ENCODE assay signal across 18 mouse cellular contexts in the genomic region with DNA sequence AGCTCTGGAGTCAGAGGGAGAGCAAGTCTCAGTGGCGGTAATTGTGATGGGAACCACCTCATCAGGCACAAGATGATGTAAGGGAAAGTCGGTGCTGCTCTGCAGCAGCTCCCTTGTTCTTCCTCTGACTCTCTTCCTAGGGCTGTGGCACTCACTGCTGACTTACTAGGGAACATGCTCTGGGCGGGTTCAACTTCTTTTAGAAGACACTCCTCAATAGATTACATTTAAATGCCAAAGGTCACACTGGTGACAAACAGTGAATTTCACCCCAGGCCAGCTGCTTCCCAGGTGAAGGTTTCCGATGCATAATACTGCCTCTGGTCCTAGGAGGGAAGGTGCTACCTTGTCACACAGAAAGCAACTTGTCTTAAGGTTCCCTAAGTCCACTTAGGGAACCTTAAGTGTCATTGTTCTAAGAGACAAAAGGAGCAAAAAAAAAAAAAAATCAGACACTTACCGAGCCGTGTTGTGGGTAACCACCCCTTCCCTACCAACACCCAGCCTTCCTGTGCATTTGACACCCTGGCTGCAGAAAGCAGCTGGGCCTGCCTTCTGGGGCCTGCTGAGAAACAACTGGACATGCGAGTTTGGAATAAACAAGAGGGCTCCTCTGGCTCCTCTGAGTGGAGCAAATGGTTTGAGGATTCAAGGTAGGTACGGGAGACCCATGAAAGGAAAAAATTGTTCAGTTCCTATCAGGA.
A peak's percentile ranks its signal among the peaks of the same experiment; 100 is the strongest.
DNase-seq lines count a peak whose midpoint lies in the region; ATAC-seq lines count a peak whose summit lies in the region.
"Had no signal": no experiment of that assay in that cellular context is flagged by ENCODE, and none has a peak within 500 bp of the region (broad histone marks: within the 10 kb centered on the region; RNA-seq: fewer than 3 reads in every experiment).

No protein-coding gene starts in this region.

- no peak for ATAC-seq in kidney, embryonic 14.5 days (ENCODE audit: low FRiP score, low TSS enrichment)
- ATAC-seq in intestine, embryonic 16.5 days = peak; percentile 72

- no peak overlapping the region for H3K4me2 ChIP-seq in kidney, embryonic 14.5 days (replicated peaks; ENCODE audit: low read depth, low read length)
- no peak overlapping the region for H3K4me2 ChIP-seq in intestine, embryonic 16.5 days (ENCODE audit: low read depth, low read length)
- H3K4me2 ChIP-seq: hindbrain, embryonic 13.5 days; lung, embryonic 15.5 days; midbrain, embryonic 13.5 days had no signal

- H3K9ac ChIP-seq in kidney, embryonic 14.5 days (ENCODE audit: low read depth, low read length) = no peak overlapping the region
- H3K9ac ChIP-seq in intestine, embryonic 16.5 days (ENCODE audit: low read depth, low read length) = no peak overlapping the region
- H3K9ac ChIP-seq: hindbrain, embryonic 13.5 days; lung, embryonic 15.5 days; midbrain, embryonic 13.5 days had no signal

- H3K27ac ChIP-seq in kidney, embryonic 14.5 days (ENCODE audit: low read depth, low read length) = peak overlapping the region; percentile 11; the same call in 1 of the 2 replicates
- H3K27ac ChIP-seq in intestine, embryonic 16.5 days (ENCODE audit: low read length) = no peak overlapping the region
- H3K27ac ChIP-seq: hindbrain, embryonic 13.5 days; kidney, postnatal 0 days; lung, embryonic 15.5 days; macrophage; midbrain, embryonic 13.5 days had no signal

- H3K9me3 ChIP-seq in kidney, embryonic 14.5 days (ENCODE audit: control insufficient read depth, low read length) = no peaks in the 10 kb centered on the region
- no peaks in the 10 kb centered on the region for H3K9me3 ChIP-seq in intestine, embryonic 16.5 days (ENCODE audit: control insufficient read depth, low read length)
- H3K9me3 ChIP-seq: hindbrain, embryonic 13.5 days; lung, embryonic 15.5 days; midbrain, embryonic 13.5 days had no signal

- WGBS in kidney, embryonic 14.5 days = 39% methylated on average over 8 of the region's 8 CpGs
- 50% methylated on average over 8 of the region's 8 CpGs for WGBS in intestine, embryonic 16.5 days

- peaks cover 3% of the 10 kb centered on the region; the same call in 1 of the 2 replicates for H3K27me3 ChIP-seq in kidney, embryonic 14.5 days (ENCODE audit: control insufficient read depth, insufficient read depth, low read length)
- H3K27me3 ChIP-seq in intestine, embryonic 16.5 days (replicated peaks; ENCODE audit: control insufficient read depth, insufficient read depth, low read length) = no peaks in the 10 kb centered on the region
- H3K27me3 ChIP-seq: lung, embryonic 15.5 days had no signal

- no peaks in the 10 kb centered on the region for H3K36me3 ChIP-seq in kidney, embryonic 14.5 days (ENCODE audit: control insufficient read depth, insufficient read depth, low read length)
- no peaks in the 10 kb centered on the region for H3K36me3 ChIP-seq in intestine, embryonic 16.5 days (ENCODE audit: control insufficient read depth, insufficient read depth, low read length)
- H3K36me3 ChIP-seq: hindbrain, embryonic 13.5 days; lung, embryonic 15.5 days; midbrain, embryonic 13.5 days had no signal

- no peak for DNase-seq in kidney, postnatal 14 days
- DNase-seq in ES-CJ7 (ENCODE audit: low read depth, low spot score) = peak; percentile 67
- DNase-seq in ZHBTc4 (ENCODE audit: low read depth, low spot score) = peak; percentile 77
- no peak for DNase-seq in cerebellum, adult 18-20 months
- no peak for DNase-seq in right cerebral cortex, adult 18-20 months
- no peak for DNase-seq in ovary, postnatal 10 days (ENCODE audit: low spot score)
- DNase-seq: adrenal gland, adult 2 months; cerebellum, postnatal 25 days; gastrocnemius, postnatal 10 days; spleen, adult 18-20 months; thymus, adult 2 months had no signal

- H3K4me3 ChIP-seq in kidney, embryonic 14.5 days (ENCODE audit: low read length) = no peak overlapping the region
- no peak overlapping the region for H3K4me3 ChIP-seq in intestine, embryonic 16.5 days (ENCODE audit: low read length)
- H3K4me3 ChIP-seq: hindbrain, embryonic 13.5 days; lung, embryonic 15.5 days; midbrain, embryonic 13.5 days had no signal

- peaks cover 10% of the 10 kb centered on the region; the same call in 1 of the 2 replicates for H3K4me1 ChIP-seq in kidney, embryonic 14.5 days (ENCODE audit: control insufficient read depth, insufficient read depth, low read length)
- peaks cover 10% of the 10 kb centered on the region for H3K4me1 ChIP-seq in intestine, embryonic 16.5 days (ENCODE audit: control insufficient read depth, insufficient read depth, low read length)

Comparison
In these comparisons a context has a peak if more than half of its experiments do, and no peak if none do; other contexts are left out.
1. DNase-seq: peak in ES-CJ7 (single experiment) and ZHBTc4 (single experiment); none in kidney, postnatal 14 days (single experiment), cerebellum, adult 18-20 months (0 of 2), right cerebral cortex, adult 18-20 months (single experiment) and ovary, postnatal 10 days (single experiment).